Mouse (Mus musculus): Measurements from ENCODE around the gene Rflna. TPM values are rescaled to one million over a fixed set of nuclear protein-coding genes. Genes with fewer than 3 reads are reported as not detected.

Rflna gene
- polyA plus RNA-seq, 1 experiment from 2014 or later: 11.8 TPM

DNA sequence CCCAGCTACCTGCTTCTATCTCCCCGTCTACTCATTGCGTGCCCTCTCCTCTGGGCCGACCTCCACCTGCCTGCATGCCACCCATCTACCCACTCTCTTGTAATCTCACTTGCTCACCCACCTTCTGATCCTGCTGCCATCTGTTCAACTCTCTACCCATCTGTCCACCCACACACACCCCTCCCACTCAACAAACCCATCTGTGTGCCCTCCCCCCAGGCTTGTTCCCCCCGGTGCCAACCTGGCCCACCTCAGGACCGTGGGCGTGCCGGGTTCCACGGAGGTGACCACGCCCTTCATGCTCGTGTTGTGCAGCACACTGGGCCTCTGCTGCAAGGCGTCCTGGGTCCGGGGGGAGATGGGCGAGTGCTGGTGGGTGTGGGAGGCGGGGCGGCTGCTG, 25.4 kb downstream of the Rflna start:
- no peak for DNase-seq (ENCODE audit: low spot score)
- no peak overlapping the region for H3K4me2 ChIP-seq (ENCODE audit: low read depth, severe bottlenecking)
- H3K4me1 ChIP-seq (ENCODE audit: control insufficient read depth, insufficient read depth, low read length): no peaks in the 10 kb centered on the region
- H3K9me3 ChIP-seq (ENCODE audit: control insufficient read depth, low read length): no peaks in the 10 kb centered on the region
- H3K27ac ChIP-seq (replicated peaks; ENCODE audit: low read depth, low read length): no peak overlapping the region
- H3K36me3 ChIP-seq (ENCODE audit: control insufficient read depth, insufficient read depth, low read length): peaks cover 54% of the 10 kb centered on the region
- H3K9ac ChIP-seq (ENCODE audit: low read length): no peak overlapping the region
- no peaks in the 10 kb centered on the region for H3K27me3 ChIP-seq (ENCODE audit: control insufficient read depth, insufficient read depth, low read length)
- ATAC-seq (ENCODE audit: insufficient number of reproducible peaks, low FRiP score, low TSS enrichment, low read depth): no peak
- H3K4me3 ChIP-seq (ENCODE audit: low read depth, low read length): no peak overlapping the region
- WGBS: 94% methylated on average over 15 of the region's 15 CpGs

DNA sequence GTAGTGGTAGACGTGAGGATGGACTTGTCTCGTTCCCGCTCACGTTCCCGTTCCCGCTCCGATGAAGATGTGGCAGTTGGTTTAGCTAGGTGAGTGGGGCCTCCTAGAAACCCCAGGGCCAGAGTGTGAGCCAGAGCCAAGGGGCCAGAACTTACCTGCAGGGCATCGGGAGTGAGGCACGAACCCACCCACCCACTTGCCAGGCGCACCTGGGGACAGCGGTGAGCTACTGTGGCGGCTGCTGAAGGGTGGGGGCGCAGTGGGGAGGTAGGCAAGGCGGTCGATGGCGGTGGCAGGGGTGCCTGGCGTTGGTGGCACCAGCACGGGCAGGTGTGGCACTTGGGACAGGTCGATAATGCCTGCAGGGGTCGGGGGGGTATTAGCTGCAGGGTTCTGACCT, 25.9 kb downstream of the Rflna start:
- H3K36me3 ChIP-seq (ENCODE audit: control insufficient read depth, insufficient read depth, low read length): peaks cover 53% of the 10 kb centered on the region

GRCm38 (mm10) chr5:125036483-125036882, 33.5 kb downstream of the Rflna start:
- no peaks in the 10 kb centered on the region for H3K9me3 ChIP-seq (ENCODE audit: control insufficient read depth, low read length)
- H3K27ac ChIP-seq (replicated peaks; ENCODE audit: low read depth, low read length): no peak overlapping the region
- ATAC-seq (ENCODE audit: insufficient number of reproducible peaks, low FRiP score, low TSS enrichment, low read depth): no peak
- WGBS: 90% methylated on average over 8 of the region's 8 CpGs
- no peaks in the 10 kb centered on the region for H3K4me1 ChIP-seq (ENCODE audit: control insufficient read depth, insufficient read depth, low read length)
- no peak for DNase-seq (ENCODE audit: low spot score)
- no peak overlapping the region for H3K9ac ChIP-seq (ENCODE audit: low read length)
- H3K4me2 ChIP-seq (ENCODE audit: low read depth, severe bottlenecking): no peak overlapping the region
- no peak overlapping the region for H3K4me3 ChIP-seq (ENCODE audit: low read depth, low read length)
- peaks cover 27% of the 10 kb centered on the region for H3K36me3 ChIP-seq (ENCODE audit: control insufficient read depth, insufficient read depth, low read length)
- H3K27me3 ChIP-seq (ENCODE audit: control insufficient read depth, insufficient read depth, low read length): no peaks in the 10 kb centered on the region

More for the DNA sequence above, 25.9 kb downstream of the Rflna start:
- Histone ChIP-seq H3K4me1 (ENCODE audit: control insufficient read depth, insufficient read depth, low read length) (no peaks in the 10 kb centered on the region), H3K9ac (ENCODE audit: low read length) (no peak overlapping the region), H3K27me3 (ENCODE audit: control insufficient read depth, insufficient read depth, low read length) (no peaks in the 10 kb centered on the region), H3K4me2 (ENCODE audit: low read depth, severe bottlenecking) (no peak overlapping the region), H3K27ac (replicated peaks; ENCODE audit: low read depth, low read length) (no peak overlapping the region), H3K9me3 (ENCODE audit: control insufficient read depth, low read length) (no peaks in the 10 kb centered on the region), H3K4me3 (ENCODE audit: low read depth, low read length) (no peak overlapping the region)
- WGBS: 93% methylated on average over 20 of the region's 20 CpGs
- DNase-seq (ENCODE audit: low spot score) (no peak), ATAC-seq (ENCODE audit: insufficient number of reproducible peaks, low FRiP score, low TSS enrichment, low read depth) (no peak)

GRCm38 (mm10) chr5:125039377-125040027, 36.5 kb downstream of the Rflna start:
- H3K4me3 ChIP-seq (ENCODE audit: low read depth, low read length): no peak overlapping the region
- no peaks in the 10 kb centered on the region for H3K27me3 ChIP-seq (ENCODE audit: control insufficient read depth, insufficient read depth, low read length)
- no peak overlapping the region for H3K27ac ChIP-seq (replicated peaks; ENCODE audit: low read depth, low read length)
- no peak overlapping the region for H3K9ac ChIP-seq (ENCODE audit: low read length)
- H3K36me3 ChIP-seq (ENCODE audit: control insufficient read depth, insufficient read depth, low read length): peaks cover 20% of the 10 kb centered on the region
- no peaks in the 10 kb centered on the region for H3K4me1 ChIP-seq (ENCODE audit: control insufficient read depth, insufficient read depth, low read length)
- H3K9me3 ChIP-seq (ENCODE audit: control insufficient read depth, low read length): no peaks in the 10 kb centered on the region
- 95% methylated on average over 8 of the region's 8 CpGs for WGBS
- DNase-seq (ENCODE audit: low spot score) (no peak), ATAC-seq (ENCODE audit: insufficient number of reproducible peaks, low FRiP score, low TSS enrichment, low read depth) (no peak)
- no peak overlapping the region for H3K4me2 ChIP-seq (ENCODE audit: low read depth, severe bottlenecking)

GRCm38 (mm10) chr5:125040128-125040584, 37.1 kb downstream of the Rflna start:
- no peak for DNase-seq (ENCODE audit: low spot score)
- ATAC-seq (ENCODE audit: insufficient number of reproducible peaks, low FRiP score, low TSS enrichment, low read depth): no peak
- H3K9ac ChIP-seq (ENCODE audit: low read length): no peak overlapping the region
- no peaks in the 10 kb centered on the region for H3K4me1 ChIP-seq (ENCODE audit: control insufficient read depth, insufficient read depth, low read length)
- peaks cover 22% of the 10 kb centered on the region for H3K36me3 ChIP-seq (ENCODE audit: control insufficient read depth, insufficient read depth, low read length)
- WGBS: 80% methylated on average over 5 of the region's 5 CpGs
- no peaks in the 10 kb centered on the region for H3K27me3 ChIP-seq (ENCODE audit: control insufficient read depth, insufficient read depth, low read length)
- no peaks in the 10 kb centered on the region for H3K9me3 ChIP-seq (ENCODE audit: control insufficient read depth, low read length)
- H3K27ac ChIP-seq (replicated peaks; ENCODE audit: low read depth, low read length): no peak overlapping the region
- H3K4me2 ChIP-seq (ENCODE audit: low read depth, severe bottlenecking): no peak overlapping the region
- H3K4me3 ChIP-seq (ENCODE audit: low read depth, low read length): no peak overlapping the region

GRCm38 (mm10) chr5:125041578-125041977, 38.6 kb downstream of the Rflna start:
- 93% methylated on average over 9 of the region's 9 CpGs for WGBS
- DNase-seq (ENCODE audit: low spot score): no peak
- no peaks in the 10 kb centered on the region for H3K4me1 ChIP-seq (ENCODE audit: control insufficient read depth, insufficient read depth, low read length)
- ATAC-seq (ENCODE audit: insufficient number of reproducible peaks, low FRiP score, low TSS enrichment, low read depth): no peak
- no peak overlapping the region for H3K27ac ChIP-seq (replicated peaks; ENCODE audit: low read depth, low read length)
- H3K9ac ChIP-seq (ENCODE audit: low read length): no peak overlapping the region
- no peak overlapping the region for H3K4me2 ChIP-seq (ENCODE audit: low read depth, severe bottlenecking)
- H3K36me3 ChIP-seq (ENCODE audit: control insufficient read depth, insufficient read depth, low read length): peaks cover 21% of the 10 kb centered on the region
- H3K4me3 ChIP-seq (ENCODE audit: low read depth, low read length): no peak overlapping the region
- no peaks in the 10 kb centered on the region for H3K9me3 ChIP-seq (ENCODE audit: control insufficient read depth, low read length)
- no peaks in the 10 kb centered on the region for H3K27me3 ChIP-seq (ENCODE audit: control insufficient read depth, insufficient read depth, low read length)

DNA sequence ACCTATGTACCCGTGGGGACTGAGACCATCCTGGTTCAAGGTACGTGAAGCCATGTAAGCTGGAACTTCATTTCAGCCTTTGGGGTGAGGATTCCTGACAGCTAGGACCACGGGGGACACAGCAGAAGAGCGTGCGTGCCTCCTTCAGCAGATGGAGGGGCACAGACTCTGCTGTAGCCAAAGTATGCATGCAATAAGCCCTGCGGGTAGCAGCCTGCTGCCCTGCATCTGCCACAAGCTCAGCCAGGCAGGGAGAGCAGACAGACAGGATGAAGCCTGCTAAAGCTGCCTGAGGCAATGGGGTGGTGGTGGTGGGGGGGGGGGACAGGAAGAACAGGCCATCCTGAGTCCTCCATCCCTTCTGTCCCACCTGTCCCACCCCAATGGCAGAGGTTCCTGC, 40.4 kb downstream of the Rflna start:
- DNase-seq (ENCODE audit: low spot score) (no peak), ATAC-seq (ENCODE audit: insufficient number of reproducible peaks, low FRiP score, low TSS enrichment, low read depth) (no peak)
- no peaks in the 10 kb centered on the region for H3K27me3 ChIP-seq (ENCODE audit: control insufficient read depth, insufficient read depth, low read length)
- H3K9ac ChIP-seq (ENCODE audit: low read length): no peak overlapping the region
- no peak overlapping the region for H3K4me2 ChIP-seq (ENCODE audit: low read depth, severe bottlenecking)
- no peaks in the 10 kb centered on the region for H3K4me1 ChIP-seq (ENCODE audit: control insufficient read depth, insufficient read depth, low read length)
- no peak overlapping the region for H3K4me3 ChIP-seq (ENCODE audit: low read depth, low read length)
- no peak overlapping the region for H3K27ac ChIP-seq (replicated peaks; ENCODE audit: low read depth, low read length)
- H3K9me3 ChIP-seq (ENCODE audit: control insufficient read depth, low read length): no peaks in the 10 kb centered on the region
- WGBS: 85% methylated on average over 6 of the region's 6 CpGs
- peaks cover 26% of the 10 kb centered on the region; the same call in 1 of the 2 replicates for H3K36me3 ChIP-seq (ENCODE audit: control insufficient read depth, insufficient read depth, low read length)

DNA sequence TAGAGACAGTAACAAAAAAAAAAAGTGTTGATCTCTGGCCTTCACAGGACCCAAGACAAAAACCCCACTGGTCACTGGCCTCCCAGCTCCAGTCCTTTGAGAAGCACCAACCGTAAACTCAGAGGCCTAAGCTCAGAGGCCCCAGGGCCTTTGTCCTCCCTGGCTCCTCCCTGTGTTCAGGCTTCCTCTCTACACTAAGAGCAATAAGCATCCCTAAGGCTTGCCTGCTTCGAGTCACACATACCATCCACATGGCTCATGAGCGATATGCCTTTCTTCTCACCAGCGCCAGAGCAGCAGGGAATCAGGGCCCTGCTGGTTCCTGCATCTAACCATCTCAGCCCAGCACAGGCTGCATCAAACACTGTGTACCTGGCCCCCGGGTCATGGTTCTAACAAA, 42.2 kb downstream of the Rflna start:
- ATAC-seq (ENCODE audit: insufficient number of reproducible peaks, low FRiP score, low TSS enrichment, low read depth): no peak
- Histone ChIP-seq H3K4me1 (ENCODE audit: control insufficient read depth, insufficient read depth, low read length) (no peaks in the 10 kb centered on the region), H3K9me3 (ENCODE audit: control insufficient read depth, low read length) (no peaks in the 10 kb centered on the region), H3K27ac (replicated peaks; ENCODE audit: low read depth, low read length) (no peak overlapping the region), H3K4me3 (ENCODE audit: low read depth, low read length) (no peak overlapping the region), H3K4me2 (ENCODE audit: low read depth, severe bottlenecking) (no peak overlapping the region), H3K9ac (ENCODE audit: low read length) (no peak overlapping the region), H3K27me3 (ENCODE audit: control insufficient read depth, insufficient read depth, low read length) (no peaks in the 10 kb centered on the region), H3K36me3 (ENCODE audit: control insufficient read depth, insufficient read depth, low read length) (peaks cover 33% of the 10 kb centered on the region)
- WGBS: 83% methylated on average over 5 of the region's 5 CpGs
- DNase-seq (ENCODE audit: low spot score): no peak

DNA sequence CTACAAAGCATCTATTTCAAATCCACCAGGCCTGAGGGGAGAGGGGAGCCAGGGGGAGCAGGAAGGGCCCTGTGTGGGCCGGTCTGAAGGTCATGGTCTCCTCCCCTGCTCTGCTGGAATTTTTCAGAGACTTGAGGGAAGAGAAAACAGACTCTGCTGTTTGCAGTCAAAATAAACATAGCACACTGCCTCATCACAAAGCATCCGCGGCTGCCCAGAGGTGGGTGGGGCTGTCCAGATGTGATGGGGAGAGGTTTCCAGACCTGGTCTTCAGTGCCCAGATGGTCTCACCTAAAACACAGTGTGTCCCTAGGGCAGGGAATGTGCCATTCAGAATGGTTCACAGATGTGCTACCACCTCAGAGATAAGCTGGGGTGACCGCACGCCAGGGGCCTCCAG, 43.4 kb downstream of the Rflna start:
- WGBS: 83% methylated on average over 5 of the region's 5 CpGs
- no peak for ATAC-seq (ENCODE audit: insufficient number of reproducible peaks, low FRiP score, low TSS enrichment, low read depth)
- no peak for DNase-seq (ENCODE audit: low spot score)
- Histone ChIP-seq H3K4me3 (ENCODE audit: low read depth, low read length) (no peak overlapping the region), H3K4me2 (ENCODE audit: low read depth, severe bottlenecking) (no peak overlapping the region), H3K4me1 (ENCODE audit: control insufficient read depth, insufficient read depth, low read length) (no peaks in the 10 kb centered on the region), H3K36me3 (ENCODE audit: control insufficient read depth, insufficient read depth, low read length) (peaks cover 34% of the 10 kb centered on the region), H3K27ac (replicated peaks; ENCODE audit: low read depth, low read length) (no peak overlapping the region), H3K9ac (ENCODE audit: low read length) (no peak overlapping the region), H3K27me3 (ENCODE audit: control insufficient read depth, insufficient read depth, low read length) (no peaks in the 10 kb centered on the region), H3K9me3 (ENCODE audit: control insufficient read depth, low read length) (no peaks in the 10 kb centered on the region)

All from limb, embryonic 11.5 days (tissue).